Mouse (Mus musculus) E14TG2a.4 (cell line): ENCODE results near the gene Prl2b1.

ENCODE experiments used
- CTCF ChIP-seq: conservative IDR thresholded peaks from 2 replicates; pipeline ENCODE4 v1.5.1; 2014; ENCODE audit warnings: low read length
- POU5F1 ChIP-seq: IDR thresholded peaks from 2 replicates; pipeline ENCODE4 v1.6.1; 2014; ENCODE audit warnings: low read length, borderline replicate concordance

- TF ChIP-seq CTCF = no peak
- no peak for TF ChIP-seq POU5F1
These were observed 47.9 kb upstream of the Prl2b1 start, which contains the start of gene Prl8a6 for GRCm38 (mm10) chr13:27438588-27438987.
